Mouse (Mus musculus): ENCODE results near the gene Galk2. TPM values are rescaled to one million over a fixed set of nuclear protein-coding genes. Genes with fewer than 3 reads are reported as not detected.

Gene Galk2
- polyA plus RNA-seq (2012; fragmentation: generic; extraction: Trizol), result 10 to 100 TPM in 1 of 2 experiments, 1 to 10 TPM in 1; 6.7 to 66.4 TPM

GRCm38 (mm10) chr2:125858521-125859280 lies at the start of gene Galk2, which contains the start of gene Cops2:
Gene Galk2, plus strand, starts transcription at chr2:125859109.
Gene Cops2, minus strand, starts transcription at chr2:125859139.

Other genes starting within 250 kb of the Galk2 start
- 1 to 10 TPM in 1 of 2 experiments, under 1 TPM in 1; 0.08 to 1.2 TPM for gene Cep152, start 234.0 kb upstream of the Galk2 start, polyA plus RNA-seq (2012; fragmentation: generic; extraction: Trizol)
- 10 to 100 TPM in 1 of 2 experiments, 1 to 10 TPM in 1; 7.2 to 82.3 TPM for gene Eid1, start 186.0 kb upstream of the Galk2 start, polyA plus RNA-seq (2012; fragmentation: generic; extraction: Trizol)
- gene Shc4, start 135.0 kb upstream of the Galk2 start, polyA plus RNA-seq (2012; fragmentation: generic; extraction: Trizol), result under 1 TPM; 0.06 to 0.71 TPM
- gene Secisbp2l, start 76.2 kb upstream of the Galk2 start, polyA plus RNA-seq (2012; fragmentation: generic; extraction: Trizol), result 1 to 10 TPM in 1 of 2 experiments, under 1 TPM in 1; 0.22 to 3.9 TPM
- 10 to 100 TPM in 1 of 2 experiments, 1 to 10 TPM in 1; 1.3 to 23.7 TPM for gene Cops2, start within 50 bp of the Galk2 start, polyA plus RNA-seq (2012; fragmentation: generic; extraction: Trizol)
- 10 to 100 TPM in 1 of 2 experiments, 1 to 10 TPM in 1; 2.4 to 25.5 TPM for gene Fgf7, start 175.5 kb downstream of the Galk2 start, polyA plus RNA-seq (2012; fragmentation: generic; extraction: Trizol)